In genomic region chr11:86232446-86232845, GRCm38 (mm10) we compare ENCODE assay signal across 24 mouse cellular contexts. TPM values are rescaled to one million over a fixed set of nuclear protein-coding genes. Genes with fewer than 3 reads are reported as not detected.
DNase-seq lines count a peak whose midpoint lies in the region; ATAC-seq and TF ChIP-seq lines count a peak whose summit lies in the region.
"Had no signal": no experiment of that assay in that cellular context is flagged by ENCODE, and none has a peak within 500 bp of the region (broad histone marks: within the 10 kb centered on the region; RNA-seq: fewer than 3 reads in every experiment).

No protein-coding gene starts in this region.

- WGBS in kidney, adult 2 months: 33% methylated on average over 4 of the region's 4 CpGs
- WGBS in kidney, embryonic 15.5 days: 61% methylated on average over 4 of the region's 4 CpGs

- no peak overlapping the region for H3K27ac ChIP-seq in kidney, adult 2 months (ENCODE audit: insufficient read depth, low read depth, low read length)
- H3K27ac ChIP-seq in kidney, embryonic 15.5 days: no peak overlapping the region
- no peak overlapping the region for H3K27ac ChIP-seq in MEL (ENCODE audit: control insufficient read depth, low read depth, low read length)
- H3K27ac ChIP-seq: hindbrain, embryonic 12.5 days; hindbrain, postnatal 0 days; intestine, embryonic 15.5 days; liver, embryonic 13.5 days had no signal

- TF ChIP-seq CTCF in kidney, adult 2 months (conservative IDR thresholded peaks at IDR 0.05; ENCODE audit: insufficient read depth, insufficient read length, low read depth, low read length): no peak
- TF ChIP-seq CTCF in MEL (IDR thresholded peaks at IDR 0.05 in 2 of 3, conservative IDR thresholded peaks at IDR 0.05 in 1 of 3; ENCODE audit: control insufficient read depth in 1 of 3, insufficient read depth in 1 of 3, low read depth in 2 of 3, low read length in 3 of 3, poor library complexity in 1 of 3, severe bottlenecking in 1 of 3): no peak

- no peaks in the 10 kb centered on the region; the same call in 1 of the 2 replicates for H3K36me3 ChIP-seq in kidney, adult 2 months (ENCODE audit: control insufficient read depth, insufficient read depth, low read length)
- H3K36me3 ChIP-seq in kidney, embryonic 15.5 days: peaks cover 79% of the 10 kb centered on the region
- H3K36me3 ChIP-seq in MEL (ENCODE audit: control insufficient read depth in 1 of 2, insufficient read depth in 2 of 2, low read length in 2 of 2): peaks cover 0 to 47% of the 10 kb centered on the region in 2 experiments; a peak in 2 of 4 replicates

- no peak for TF ChIP-seq EP300 in MEL (IDR thresholded peaks at IDR 0.05; ENCODE audit: low read depth in 1 of 2, low read length in 2 of 2)

- TF ChIP-seq RAD21 in MEL (IDR thresholded peaks at IDR 0.05; ENCODE audit: low read depth, low read length): no peak

- H3K27me3 ChIP-seq in kidney, adult 2 months (replicated peaks; ENCODE audit: control insufficient read depth, insufficient read depth, low read length): no peaks in the 10 kb centered on the region
- no peaks in the 10 kb centered on the region for H3K27me3 ChIP-seq in kidney, embryonic 15.5 days
- no peaks in the 10 kb centered on the region for H3K27me3 ChIP-seq in MEL (ENCODE audit: control insufficient read depth in 1 of 2, insufficient read depth in 2 of 2, low read length in 2 of 2)
- H3K27me3 ChIP-seq: hindbrain, embryonic 12.5 days; intestine, embryonic 15.5 days; liver, embryonic 13.5 days; Patski had no signal

- no peaks in the 10 kb centered on the region for H3K79me2 ChIP-seq in MEL (ENCODE audit: control insufficient read depth, insufficient read depth, low read length, poor library complexity)

- H3K4me3 ChIP-seq in kidney, adult 2 months (ENCODE audit: insufficient read depth, low read depth, low read length): no peak overlapping the region
- no peak overlapping the region for H3K4me3 ChIP-seq in kidney, embryonic 15.5 days (replicated peaks)
- H3K4me3 ChIP-seq in MEL (ENCODE audit: control insufficient read depth in 1 of 2, insufficient read depth in 1 of 2, low read depth in 2 of 2, low read length in 2 of 2): no peak overlapping the region
- H3K4me3 ChIP-seq: erythroblast, embryonic 14.5 days; hindbrain, embryonic 12.5 days; intestine, embryonic 15.5 days; liver, embryonic 13.5 days had no signal

- no peak for TF ChIP-seq POLR2A in kidney, adult 2 months (IDR thresholded peaks at IDR 0.05; ENCODE audit: low read depth, low read length)
- no peak for TF ChIP-seq POLR2A in MEL (IDR thresholded peaks at IDR 0.05; ENCODE audit: control insufficient read depth in 1 of 2, insufficient read depth in 1 of 2, low read depth in 1 of 2, low read length in 2 of 2, poor library complexity in 1 of 2)

- no peak for ATAC-seq in kidney, embryonic 15.5 days (replicated peaks; ENCODE audit: low FRiP score)
- ATAC-seq: forebrain, postnatal 0 days; hindbrain, postnatal 0 days; intestine, embryonic 15.5 days; Patski had no signal

- no peak overlapping the region for H3K4me2 ChIP-seq in kidney, embryonic 15.5 days
- H3K4me2 ChIP-seq: hindbrain, embryonic 12.5 days; intestine, embryonic 15.5 days; liver, embryonic 13.5 days had no signal

- no peak overlapping the region for H3K9ac ChIP-seq in kidney, embryonic 15.5 days
- no peak overlapping the region for H3K9ac ChIP-seq in MEL (ENCODE audit: control insufficient read depth, low read depth, low read length, poor library complexity, severe bottlenecking)
- H3K9ac ChIP-seq: forebrain, postnatal 0 days; hindbrain, embryonic 12.5 days; intestine, embryonic 15.5 days; liver, embryonic 13.5 days had no signal

- no peaks in the 10 kb centered on the region for H3K9me3 ChIP-seq in kidney, embryonic 15.5 days (replicated peaks)
- no peaks in the 10 kb centered on the region for H3K9me3 ChIP-seq in MEL (replicated peaks; ENCODE audit: insufficient read depth, low read length)
- H3K9me3 ChIP-seq: G1E; hindbrain, embryonic 12.5 days; intestine, embryonic 15.5 days; liver, embryonic 13.5 days had no signal

- H3K4me1 ChIP-seq in kidney, adult 2 months (ENCODE audit: control insufficient read depth, insufficient read depth, low read length): no peaks in the 10 kb centered on the region; the same call in 1 of the 2 replicates
- peaks cover 5% of the 10 kb centered on the region; the same call in 1 of the 2 replicates for H3K4me1 ChIP-seq in kidney, embryonic 15.5 days
- H3K4me1 ChIP-seq in MEL (ENCODE audit: control insufficient read depth in 1 of 2, insufficient read depth in 2 of 2, low read length in 2 of 2): no peaks in the 10 kb centered on the region
- H3K4me1 ChIP-seq: hindbrain, embryonic 12.5 days; intestine, embryonic 15.5 days; liver, embryonic 13.5 days had no signal

- peak; percentile 81 for DNase-seq in kidney, adult 2 months
- no peak for DNase-seq in MEL (ENCODE audit: low read depth, low spot score)
- peak; percentile 49 for DNase-seq in kidney, postnatal 14 days
- no peak for DNase-seq in thymus, postnatal 25 days
- DNase-seq in frontal cortex, postnatal 36 days (ENCODE audit: low spot score in 2 of 2): no peak
- no peak for DNase-seq in adrenal gland, postnatal 25 days
- DNase-seq: adrenal gland, postnatal 36 days; cerebellum, adult 18-20 months; cerebellum, postnatal 10 days; forebrain, postnatal 0 days; gastrocnemius, postnatal 10 days; heart, postnatal 14 days; left cerebral cortex, postnatal 4 days; liver, embryonic 13.5 days; lung, adult 2 months; lung, postnatal 14 days; midbrain, embryonic 14.5 days had no signal

TF ChIP-seq in MEL, 35 proteins besides CTCF, POLR2A, EP300 and RAD21:
- TF ChIP-seq SMC3 (IDR thresholded peaks at IDR 0.05; ENCODE audit: low read depth, low read length) (no peak), MAFK (IDR thresholded peaks at IDR 0.05; ENCODE audit: borderline replicate concordance, low read depth, low read length) (peak; percentile 97), MAZ (IDR thresholded peaks at IDR 0.05; ENCODE audit: low read depth, low read length) (no peak)

RNA-seq across cellular contexts. Expression of gene Ints2, which starts 24.9 kb away (rescaled TPM):
- polyA plus RNA-seq in kidney, adult 2 months (2012; rRNA removed): 29.3 and 29.5 TPM in 2 replicates
- polyA plus RNA-seq in kidney, embryonic 15.5 days (2015; fragmentation: Nextera tagmentation; extraction: Ambion mirVana): 30.5 and 36.1 TPM in 2 replicates
- total RNA-seq in MEL (2012; rRNA removed): 66.6 and 75.3 TPM in 2 replicates
- polyA plus RNA-seq in MEL (2012; ENCODE audit: insufficient read depth in 1 of 2, insufficient read length in 2 of 2, low read depth in 1 of 2, low replicate concordance in 2 of 2, missing spikeins in 1 of 2): 100 to 1,000 TPM in 1 of 2 experiments, 10 to 100 TPM in 1; 43.0 to 120 TPM
- total RNA-seq in adrenal gland, postnatal 25 days (2021): 17.4 and 21.0 TPM in 2 replicates

RNA-seq across cellular contexts. Expression of gene Brip1, which starts 31.5 kb away (rescaled TPM):
- 0.43 and 0.67 TPM in 2 replicates for polyA plus RNA-seq in kidney, adult 2 months (2012; rRNA removed)
- 9.9 and 10.7 TPM in 2 replicates for polyA plus RNA-seq in kidney, embryonic 15.5 days (2015; fragmentation: Nextera tagmentation; extraction: Ambion mirVana)
- 14.7 and 14.9 TPM in 2 replicates for total RNA-seq in MEL (2012; rRNA removed)
- 10 to 100 TPM; 13.4 to 20.9 TPM for polyA plus RNA-seq in MEL (2012; ENCODE audit: insufficient read depth in 1 of 2, insufficient read length in 2 of 2, low read depth in 1 of 2, low replicate concordance in 2 of 2, missing spikeins in 1 of 2)
- total RNA-seq in adrenal gland, postnatal 25 days (2021): 2.3 and 2.9 TPM in 2 replicates

Comparison
In these comparisons a context has a peak if more than half of its experiments do, and no peak if none do; other contexts are left out.
1. DNase-seq: peak in kidney, adult 2 months (single experiment) and kidney, postnatal 14 days (single experiment); none in MEL (single experiment), thymus, postnatal 25 days (single experiment), frontal cortex, postnatal 36 days (0 of 2) and adrenal gland, postnatal 25 days (single experiment).